Mouse (Mus musculus): ENCODE measurements at regions not wholly inside any gene's neighbourhood (a gene's known extent, or its start where the extent isn't known, plus 50 kb on each side); places are given as distances from the start of the nearest gene placed in this dataset.

GRCm38 (mm10) chr8:86415208-86415607, 165.3 kb downstream of the Abcc12 start:
- no peak for TF ChIP-seq CTCF (IDR thresholded peaks at IDR 0.05; ENCODE audit: control insufficient read depth, insufficient read depth, insufficient read length)
- no peak for TF ChIP-seq MYOD1 (IDR thresholded peaks at IDR 0.05; ENCODE audit: control insufficient read depth, insufficient read length, low read depth)
- TF ChIP-seq MAX (IDR thresholded peaks at IDR 0.05) = no peak
- TF ChIP-seq CEBPB (IDR thresholded peaks at IDR 0.05; ENCODE audit: low read depth) = no peak
- no peak for TF ChIP-seq USF1 (IDR thresholded peaks at IDR 0.05; ENCODE audit: low read depth)
- TF ChIP-seq FOSL1 (IDR thresholded peaks at IDR 0.05; ENCODE audit: insufficient read depth, low read length, poor library complexity, severe bottlenecking) = no peak
- TF ChIP-seq MYOG (IDR thresholded peaks at IDR 0.05; ENCODE audit: control insufficient read depth, extremely low read depth, insufficient read length) = no peak

Measured in C2C12 (cell line).